Mouse (Mus musculus) spleen, embryonic (tissue): ENCODE results near the gene Dtnb.

Experiments
- CTCF ChIA-PET: fragments of 350-600 bp; sonication (Branson Sonifier 250); formaldehyde crosslinking; loops from one replicate; lab custom pipeline; 2022; lab: Charles Lee

Dtnb gene

GRCm38 (mm10) chr12:3799551-3799950 lies 227.4 kb downstream of the Dtnb start:
- CTCF ChIA-PET, result no interaction called here

GRCm38 (mm10) chr12:3805852-3806251 lies 233.7 kb downstream of the Dtnb start, which contains the start of gene Dnmt3a:
Gene Dnmt3a, plus strand, starts transcription at chr12:3806007.
- CTCF ChIA-PET, result interaction anchor here (0.6 kb wide), 2 partner anchors 43 to 152 kb away, joined by 3 to 8 read pairs; no protein-coding TSS in a partner anchor

DNA sequence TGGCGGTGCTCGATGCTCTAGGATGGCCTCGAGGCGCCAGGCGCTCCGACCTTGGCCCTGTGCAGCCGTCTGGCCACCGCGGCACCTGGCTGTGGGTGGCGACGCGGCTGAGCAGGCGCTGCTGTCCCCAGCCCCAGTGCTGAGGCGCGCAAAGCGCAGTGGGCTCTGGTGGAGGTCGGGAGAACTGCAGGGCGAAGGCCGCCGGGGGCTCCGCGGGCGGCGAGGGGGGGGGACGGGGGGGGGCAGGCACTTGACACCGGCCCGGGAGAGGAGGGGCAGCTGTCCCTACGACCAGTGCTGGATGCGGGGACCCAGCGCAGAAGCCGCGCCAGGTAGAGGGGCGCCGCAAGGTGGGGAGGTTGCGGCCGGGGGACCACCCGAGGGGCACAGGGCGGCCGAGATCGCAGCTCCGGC lies 234.1 kb downstream of the Dtnb start:
- CTCF ChIA-PET, result interaction anchor here (0.6 kb wide), 2 partner anchors 43 to 151 kb away, joined by 3 to 8 read pairs; no protein-coding TSS in a partner anchor

GRCm38 (mm10) chr12:3806703-3807547 lies 234.7 kb downstream of the Dtnb start:
- CTCF ChIA-PET, result interaction anchor here (0.6 kb wide), 2 partner anchors 42 to 151 kb away, joined by 3 to 8 read pairs; no protein-coding TSS in a partner anchor

- CTCF ChIA-PET, result no interaction called here
Observed at GRCm38 (mm10) chr12:3807548-3808395, 235.6 kb downstream of the Dtnb start.

DNA sequence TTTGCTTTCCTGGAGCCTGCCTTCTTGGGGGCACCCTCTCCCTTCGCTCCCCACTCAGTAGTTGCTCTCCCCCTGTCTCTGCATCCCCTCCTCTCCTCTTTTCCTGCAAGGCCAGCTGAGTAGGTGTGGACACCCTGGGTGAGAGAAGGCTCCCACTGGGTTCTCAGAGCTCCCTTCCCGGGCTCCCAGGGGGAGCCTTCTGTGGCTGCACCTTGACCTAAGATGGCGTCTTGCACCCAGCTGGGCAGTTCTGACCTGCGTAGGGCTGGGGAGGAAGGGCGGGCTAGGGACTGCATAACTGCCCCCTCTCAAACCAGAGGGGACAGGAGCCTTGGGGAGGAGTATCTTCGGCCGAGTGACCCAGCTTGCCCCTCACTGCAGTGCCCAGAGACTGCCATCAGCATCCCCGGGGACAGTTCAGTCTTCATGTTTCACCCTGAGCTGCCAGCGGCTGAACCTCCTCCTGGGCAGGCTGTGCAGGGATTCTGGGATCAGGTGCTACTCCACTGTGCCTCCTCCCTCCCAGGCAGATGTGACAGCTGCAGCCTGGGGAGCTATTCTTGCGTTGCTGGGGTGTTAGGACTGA lies 236.3 kb downstream of the Dtnb start:
- CTCF ChIA-PET, result no interaction called here

DNA sequence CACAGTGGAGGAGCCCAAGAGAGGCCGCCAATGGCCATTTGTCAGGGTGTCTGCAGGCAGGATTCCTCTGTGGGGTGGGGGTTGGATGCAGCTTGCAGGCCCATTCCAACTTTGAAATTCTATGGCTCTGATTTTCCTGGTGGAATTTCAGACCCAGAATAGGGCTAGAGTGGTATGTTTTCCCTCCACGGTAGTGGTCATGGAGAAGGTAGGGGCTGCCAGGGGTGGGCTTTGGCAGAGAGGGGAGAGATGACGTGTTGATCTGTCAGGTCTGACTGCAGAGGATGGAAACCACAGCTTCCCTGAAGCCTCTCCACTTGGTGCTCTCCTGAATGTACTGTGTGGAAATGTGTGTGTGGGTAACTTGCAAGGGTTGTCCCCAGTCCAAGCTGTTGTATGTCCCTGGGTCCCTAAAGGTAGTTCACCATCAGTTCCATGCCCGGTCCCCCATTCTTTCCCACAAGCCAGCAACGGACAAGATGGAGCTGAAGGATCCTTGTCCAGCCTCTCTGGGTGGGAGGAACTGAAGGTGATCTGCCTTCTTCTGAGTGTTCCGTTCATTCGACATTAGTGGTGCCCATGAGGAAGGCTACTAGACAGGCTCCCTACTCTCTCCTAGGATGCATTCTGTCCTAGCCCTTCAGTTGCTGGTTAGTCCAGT lies 237.5 kb downstream of the Dtnb start:
- CTCF ChIA-PET, result interaction anchor here (0.6 to 1.2 kb wide), 4 partner anchors 14 to 496 kb away, joined by 3 to 12 read pairs (median 6); no protein-coding TSS in a partner anchor

GRCm38 (mm10) chr12:3810455-3810854 lies 238.3 kb downstream of the Dtnb start:
- CTCF ChIA-PET, result interaction anchor here (0.6 to 1.2 kb wide), 3 partner anchors 13 to 497 kb away, joined by 3 to 12 read pairs (median 3); no protein-coding TSS in a partner anchor

- CTCF ChIA-PET, result no interaction called here
Observed at GRCm38 (mm10) chr12:3811596-3811995, 239.4 kb downstream of the Dtnb start.

DNA sequence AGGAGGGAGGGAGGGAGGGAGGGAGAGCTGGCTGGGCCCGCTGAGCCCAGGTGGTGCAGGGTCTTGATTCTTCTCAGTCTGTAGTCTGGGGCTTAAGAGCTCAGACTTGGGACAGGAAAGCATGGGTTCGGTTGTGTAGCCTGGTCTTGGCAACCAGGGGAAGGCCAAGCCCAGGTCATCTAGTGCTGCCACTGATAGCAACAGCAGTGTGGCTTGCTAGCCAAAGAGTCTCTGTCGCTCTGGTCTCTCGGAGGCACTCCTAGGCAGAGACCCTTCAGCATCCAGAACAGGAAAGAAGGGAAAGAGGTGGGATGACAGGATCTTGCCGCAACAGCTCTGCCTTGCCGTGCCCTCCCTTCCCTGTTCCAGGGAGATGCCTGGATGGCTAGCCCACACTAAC lies 240.1 kb downstream of the Dtnb start:
- CTCF ChIA-PET, result no interaction called here

- CTCF ChIA-PET, result no interaction called here
Observed at GRCm38 (mm10) chr12:3813138-3813537, 241.0 kb downstream of the Dtnb start.

GRCm38 (mm10) chr12:3815386-3815785 lies 243.2 kb downstream of the Dtnb start:
- CTCF ChIA-PET, result no interaction called here

DNA sequence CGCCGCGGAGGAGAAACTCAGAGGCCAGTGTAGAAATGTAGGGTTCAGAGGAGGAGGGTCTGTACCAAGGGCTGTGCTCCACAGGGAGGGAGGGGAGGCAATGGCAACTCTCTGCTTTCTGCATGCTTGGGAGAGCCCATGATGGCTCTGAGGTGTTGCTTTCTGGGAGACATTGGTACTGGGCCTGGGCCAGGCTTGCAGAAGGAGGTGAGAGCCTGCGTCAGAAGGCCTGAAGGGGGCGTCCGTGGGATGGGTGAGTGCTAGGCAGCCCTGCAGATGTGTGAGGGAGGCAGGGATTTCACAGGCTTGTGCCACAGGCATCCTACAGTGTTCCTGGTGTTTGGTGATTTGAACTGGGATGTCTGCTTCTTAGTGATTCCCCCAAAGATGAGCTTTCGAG lies 244.9 kb downstream of the Dtnb start:
- CTCF ChIA-PET, result interaction anchor here (1.1 kb wide), 1 partner anchor 15 kb away, joined by 4 read pairs; no protein-coding TSS in a partner anchor

DNA sequence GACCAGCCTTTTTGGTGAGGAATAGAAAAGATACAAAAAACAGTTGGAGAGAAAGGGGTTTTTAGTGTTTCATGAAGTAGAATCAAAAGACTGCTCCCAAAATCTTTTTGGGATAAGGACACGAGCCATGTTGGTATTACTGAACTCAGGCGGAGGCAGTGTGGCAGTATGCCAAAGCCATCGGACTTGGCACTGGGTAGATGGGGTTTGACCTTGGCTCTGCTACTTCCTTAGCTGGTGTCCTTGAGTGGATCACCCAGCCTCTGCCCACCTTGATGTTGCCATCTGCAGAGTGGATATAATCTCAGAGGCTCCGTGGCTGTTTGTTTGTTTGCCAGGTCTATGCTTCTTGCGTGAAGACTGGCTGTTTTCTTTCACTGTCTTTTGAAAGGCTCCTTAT lies 245.4 kb downstream of the Dtnb start:
- CTCF ChIA-PET, result no interaction called here

GRCm38 (mm10) chr12:3819899-3820298 lies 247.7 kb downstream of the Dtnb start:
- CTCF ChIA-PET, result no interaction called here

DNA sequence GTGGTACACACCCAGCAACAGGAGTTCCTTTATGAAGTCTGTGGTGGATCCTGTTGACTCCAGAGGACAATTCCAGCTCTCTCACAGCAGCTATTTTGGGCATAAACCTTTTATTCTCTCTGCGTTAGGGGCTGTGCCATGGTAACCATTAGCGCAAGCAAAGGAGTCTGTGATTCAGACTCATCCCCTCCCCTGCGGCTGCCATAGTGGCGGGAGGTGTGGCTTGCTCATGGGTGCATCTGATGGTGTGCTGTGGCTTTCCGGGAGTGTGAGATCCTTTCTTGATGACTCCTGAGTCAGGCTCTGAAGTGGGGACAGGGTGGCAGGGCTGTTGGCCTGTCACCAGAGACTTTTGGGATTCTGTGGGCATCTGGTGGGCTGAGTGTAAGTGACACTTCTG lies 251.2 kb downstream of the Dtnb start:
- CTCF ChIA-PET, result interaction anchor here (1.3 kb wide), 1 partner anchor 13 kb away, joined by 3 read pairs; no protein-coding TSS in a partner anchor

GRCm38 (mm10) chr12:3824906-3825713 lies 252.9 kb downstream of the Dtnb start:
- CTCF ChIA-PET, result no interaction called here

DNA sequence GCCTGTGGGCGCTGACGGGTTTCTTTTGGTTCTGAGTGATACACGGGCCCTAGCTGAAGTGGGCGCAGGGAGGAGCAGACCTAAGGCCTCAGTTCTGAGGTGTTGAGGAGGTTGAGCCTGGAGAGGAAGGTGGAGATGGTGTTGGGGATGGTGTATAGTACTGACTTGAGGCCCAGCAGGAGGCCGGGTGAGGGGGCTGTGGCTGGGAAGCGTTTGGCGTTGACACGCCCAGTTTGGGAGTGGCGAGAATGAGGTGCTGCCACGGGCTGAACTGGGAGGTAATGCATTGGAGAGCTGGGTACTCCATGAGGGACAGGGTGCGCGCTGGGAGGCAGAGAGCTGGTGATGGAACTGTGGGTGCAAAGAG lies 253.5 kb downstream of the Dtnb start:
- CTCF ChIA-PET, result no interaction called here

DNA sequence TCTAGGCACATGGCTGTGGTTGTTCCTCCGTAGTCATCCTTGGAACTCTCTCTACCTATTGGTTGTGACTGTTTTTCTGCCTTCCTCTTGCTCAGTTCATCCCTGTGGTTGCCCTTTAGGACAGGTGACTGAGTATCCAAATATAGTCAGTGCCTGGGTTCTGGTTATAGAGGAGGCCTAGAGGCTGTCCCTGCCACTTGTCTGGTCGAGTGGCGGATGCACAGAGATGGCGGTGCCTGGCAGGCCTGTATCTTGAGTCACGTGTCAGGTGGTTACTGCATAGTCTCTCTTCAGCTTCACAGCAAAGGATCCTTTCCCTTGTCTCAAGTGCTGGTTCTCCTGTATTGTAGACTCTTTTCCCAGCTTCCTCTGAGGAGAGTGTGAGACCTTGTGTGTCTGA lies 255.6 kb downstream of the Dtnb start:
- CTCF ChIA-PET, result no interaction called here
